Mouse (Mus musculus) hematopoietic multipotent progenitor cell, adult 10-12 weeks (in vitro differentiated cells): Measurements from ENCODE around the gene Bzw1. TPM values are rescaled to one million over a fixed set of nuclear protein-coding genes. Genes with fewer than 3 reads are reported as not detected.

Source experiments
- polyA plus RNA-seq: library from polyadenylated mRNA; stranded (reverse); fragments of >175 nt; gene quantifications from 2 replicates; pipeline ENCODE4 v1.2.3, GENCODE M21; 2012; ENCODE audit warnings: low replicate concordance

Gene Bzw1
- 2.6 and 13.4 TPM in 2 replicates for polyA plus RNA-seq

DNA sequence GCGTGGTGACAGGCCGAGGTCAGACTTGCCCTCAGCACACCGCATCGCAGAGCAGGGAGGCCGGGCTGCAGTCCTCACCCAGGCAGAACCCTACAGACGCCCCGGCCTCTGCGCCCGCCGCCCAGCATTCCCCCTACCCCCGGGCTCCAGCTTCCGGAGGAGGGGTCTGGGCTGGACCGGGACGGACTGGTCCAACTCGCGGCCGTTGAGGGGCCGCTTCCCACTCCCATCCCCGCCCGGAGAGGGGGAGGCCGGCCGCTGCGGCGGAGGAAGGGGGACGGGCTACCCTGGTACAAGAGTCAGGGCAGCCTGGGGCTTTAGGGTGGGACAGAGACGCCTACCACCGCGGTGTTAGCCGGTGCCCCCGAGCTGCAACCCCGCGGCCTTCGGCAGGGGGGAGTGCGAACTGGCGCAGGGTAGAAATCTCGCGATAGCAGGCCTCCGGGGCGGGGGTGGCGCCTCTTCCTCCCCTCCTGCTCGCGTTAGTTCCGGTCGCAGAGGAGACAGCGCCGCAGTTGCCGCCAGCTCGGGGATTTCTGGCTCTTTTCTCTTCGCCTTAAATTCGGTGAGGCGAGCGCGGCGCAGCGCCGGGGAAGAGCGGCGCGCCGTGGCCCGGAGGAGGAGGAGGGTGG lies at the start of gene Bzw1:
Gene Bzw1 (plus strand): TSS at position 247 of the 632 bp plus-strand sequence.

GRCm38 (mm10) chr1:58423371-58424248 lies 30.9 kb downstream of the Bzw1 start, which contains the start of gene Clk1:
Gene Clk1 (minus strand): TSS chr1:58424066.

DNA sequence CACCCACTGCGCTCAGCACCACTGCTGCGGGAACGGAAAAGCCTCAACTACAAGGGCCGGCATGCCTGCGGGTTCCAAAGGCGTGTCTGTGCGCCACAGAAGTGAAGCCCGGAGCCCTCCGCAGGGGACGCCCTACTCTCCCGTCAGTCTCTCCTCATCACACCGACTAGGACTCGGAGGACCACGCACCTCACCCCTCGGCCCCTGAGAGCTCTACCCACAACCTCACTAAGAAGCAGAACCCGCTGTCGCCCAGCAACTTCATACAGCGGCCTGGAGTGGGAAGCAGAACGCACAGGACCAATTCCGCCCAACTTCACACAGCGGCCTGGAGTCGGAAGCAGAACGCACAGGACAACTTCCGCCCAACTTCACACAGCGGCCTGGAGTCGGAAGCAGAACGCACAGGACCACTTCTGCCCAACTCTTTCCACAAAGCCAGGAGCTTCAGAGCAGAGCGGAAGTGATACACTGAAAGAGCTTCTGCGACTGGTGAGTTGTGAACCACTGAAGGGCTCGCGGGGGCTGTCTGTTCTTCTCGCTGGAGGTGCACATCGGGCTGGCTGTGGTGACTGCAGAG lies 52.5 kb downstream of the Bzw1 start, which contains the start of the genes Nif3l1 and Ppil3:
Gene Nif3l1 (plus strand): TSS at position 9 of the 580 bp plus-strand sequence.
Gene Ppil3 (minus strand): TSS at position 344 of the 580 bp plus-strand sequence.

Other genes with a start within 250 kb of the Bzw1 start
- 0.08 and 0.18 TPM in 2 replicates for gene Aox4, start 182.5 kb upstream of the Bzw1 start, polyA plus RNA-seq
- 0.04 and 0.07 TPM in 2 replicates for gene Aox2, start 114.6 kb upstream of the Bzw1 start, polyA plus RNA-seq
- 13.8 and 19.6 TPM in 2 replicates for gene Clk1, start 31.2 kb downstream of the Bzw1 start, polyA plus RNA-seq
- gene Nif3l1, start 52.3 kb downstream of the Bzw1 start, polyA plus RNA-seq = 0.64 and 4.4 TPM in 2 replicates
- gene Ppil3, start 52.6 kb downstream of the Bzw1 start, polyA plus RNA-seq = 2.8 and 4.9 TPM in 2 replicates
- 8.3 and 14.8 TPM in 2 replicates for gene Orc2, start 112.2 kb downstream of the Bzw1 start, polyA plus RNA-seq
- gene Fam126b, start 193.4 kb downstream of the Bzw1 start, polyA plus RNA-seq = 2.1 and 7.2 TPM in 2 replicates
- gene Ndufb3, start 193.5 kb downstream of the Bzw1 start, polyA plus RNA-seq = 2.1 and 5.0 TPM in 2 replicates